Mouse (Mus musculus) erythroblast, adult 5-6 weeks (primary cell): ENCODE data around the gene Sinhcaf. TPM values are rescaled to one million over a fixed set of nuclear protein-coding genes. Genes with fewer than 3 reads are reported as not detected.
A peak's percentile ranks its signal among the peaks of the same experiment; 100 is the strongest.
"Not testable (repeated sequence)": the region's sequence is repeated elsewhere in the genome, so short reads cannot be mapped to it uniquely, and the experiment has no call there.

Experiments
- ATAC-seq: replicated peaks from 2 replicates; pipeline ENCODE4 v1.8.0; 2016; ENCODE audit warnings: moderate number of reproducible peaks, mild to moderate bottlenecking, moderate TSS enrichment, inconsistent platforms; ENCODE audit not compliant: poor library complexity, low FRiP score, severe bottlenecking
- total RNA-seq, 2 experiments: library from RNA; stranded (forward) in 1 of 2; stranded (reverse) in 1 of 2; fragments of 150-400 nt in 1 of 2; fragments of 200-764, 138-1000 nt in 1 of 2; gene quantifications; 2 replicates each; pipeline versions ENCODE4 v1.2.3 to v1.2.4; 2015 to 2017; ENCODE audit warnings: low replicate concordance in 2 of 2

Sinhcaf gene
- total RNA-seq, 2 experiments from 2014 or later = 9.0 TPM

DNA sequence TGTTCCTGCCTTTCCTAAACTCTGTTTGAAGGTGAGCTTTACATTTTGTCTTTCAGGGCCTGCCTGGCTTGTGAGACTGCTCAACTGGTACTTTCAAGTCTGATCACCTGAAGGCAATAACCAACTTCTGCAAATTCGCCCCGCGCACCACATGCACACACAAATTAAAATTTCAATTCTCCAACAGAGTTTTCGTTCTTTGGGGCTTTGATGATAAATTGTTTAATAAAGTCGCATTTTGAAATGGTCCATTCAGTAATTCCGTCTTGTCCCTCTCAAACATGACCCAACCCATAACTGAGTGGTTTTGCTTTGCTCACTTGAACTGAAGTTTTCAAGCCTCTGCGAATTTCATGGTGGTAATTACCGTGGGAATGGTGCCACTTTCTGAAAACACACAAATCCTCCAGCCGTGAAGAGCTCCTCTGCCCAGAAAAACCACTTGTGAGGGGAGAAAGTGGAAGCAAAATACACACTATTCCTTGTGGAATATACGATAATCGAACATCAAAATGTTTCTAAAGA, 676 bp upstream of the Sinhcaf start:
- ATAC-seq = no peak

DNA sequence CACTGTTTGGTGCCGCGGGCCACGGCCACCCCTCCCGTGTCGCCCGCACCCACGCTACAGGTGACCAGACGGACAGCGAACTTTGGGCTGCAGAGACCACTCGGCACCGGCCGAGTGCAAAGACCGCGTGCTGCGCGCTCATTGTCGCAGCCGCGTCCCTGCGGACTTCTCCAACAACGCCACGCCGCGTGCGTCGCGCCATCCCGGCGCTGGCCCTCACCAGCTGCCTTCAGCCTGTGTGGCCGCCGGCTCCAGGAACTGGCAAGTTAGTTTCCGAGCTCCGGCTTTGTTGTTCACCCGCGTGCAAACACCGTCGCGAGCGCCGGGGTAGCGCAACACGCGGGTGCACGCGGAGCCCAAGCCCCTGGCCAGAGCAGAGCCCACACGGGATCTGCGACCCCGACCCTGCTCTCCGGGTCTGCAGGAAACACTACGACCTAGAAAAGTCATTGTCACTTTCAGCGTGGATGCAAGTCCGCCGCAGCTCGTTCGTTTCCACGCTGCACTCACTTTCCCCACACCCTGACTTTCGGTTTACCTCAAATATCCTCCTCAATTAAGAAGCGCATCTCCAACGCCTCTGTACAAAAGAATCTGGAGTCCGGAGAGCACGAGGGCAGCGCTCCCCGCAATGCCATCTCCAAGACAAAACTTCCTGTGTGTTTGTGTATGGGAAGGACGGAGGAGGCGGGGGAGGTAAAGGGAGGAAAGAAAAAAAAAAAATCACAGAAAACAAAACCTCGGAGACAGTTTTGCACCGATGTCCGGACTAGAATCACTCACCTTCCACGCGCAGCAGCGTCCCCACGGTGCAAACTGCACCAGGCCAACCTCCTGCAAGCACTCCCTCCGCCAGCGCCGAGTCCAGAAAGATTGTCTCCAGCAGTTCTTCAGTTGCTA, 508 bp downstream of the Sinhcaf start:
- ATAC-seq = peak; percentile 46

DNA sequence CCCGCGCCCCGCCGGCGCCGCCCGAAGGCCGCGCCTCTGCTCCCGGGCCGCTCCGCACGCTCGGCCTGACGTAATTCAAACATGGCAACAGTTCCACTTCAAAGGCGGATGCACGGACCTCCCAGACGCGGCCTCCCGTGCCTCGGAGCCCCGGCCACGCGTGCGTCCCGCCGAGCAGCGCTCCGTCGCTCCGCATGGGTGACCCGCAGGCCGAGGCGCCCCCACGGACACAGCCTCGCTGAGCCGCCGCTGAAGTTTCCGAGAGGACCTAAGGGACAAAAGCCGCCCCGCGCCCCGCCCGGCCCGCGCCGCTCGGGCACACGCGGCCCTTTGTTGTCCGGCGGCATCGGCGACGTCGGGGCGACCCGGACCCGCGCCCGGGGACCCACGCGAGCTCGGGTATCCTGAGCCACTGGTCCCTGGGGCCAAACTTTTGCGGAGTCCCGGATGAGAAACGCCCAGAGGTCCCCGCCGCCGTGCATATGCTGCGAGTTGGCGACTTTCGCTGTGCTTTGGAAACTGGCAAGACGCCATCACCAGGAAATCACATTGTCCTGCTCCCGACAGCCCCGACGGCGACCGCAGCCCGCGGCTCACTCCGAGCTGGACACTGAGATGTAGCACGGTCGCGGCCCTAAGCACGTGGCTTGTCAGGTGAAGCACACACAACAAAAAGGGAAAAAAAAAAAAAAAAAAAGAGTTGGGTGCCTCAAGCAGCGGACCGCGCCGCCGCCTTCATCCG, 1.3 kb downstream of the Sinhcaf start:
- peak; percentile 44 for ATAC-seq

DNA sequence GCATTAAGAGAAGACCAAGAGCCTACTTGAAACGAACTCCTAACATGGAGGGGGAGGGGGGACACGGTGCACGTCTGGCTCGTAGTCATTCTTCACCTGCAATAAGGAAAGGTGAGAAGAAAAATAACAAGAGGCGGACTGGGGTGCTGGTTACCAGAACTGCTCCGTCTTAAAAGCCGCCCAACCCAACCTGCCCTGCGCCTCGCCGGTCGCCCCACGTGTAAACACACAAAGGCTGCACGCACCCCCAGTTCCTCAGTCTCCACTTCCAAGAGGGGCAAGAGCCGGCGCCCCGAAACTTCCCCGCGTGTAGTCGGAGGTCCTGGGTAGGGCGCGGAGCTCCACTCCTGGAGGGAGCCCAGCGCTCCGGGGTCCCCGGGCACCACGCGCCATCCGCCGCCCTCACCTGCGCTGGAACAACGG, 1.9 kb downstream of the Sinhcaf start:
- no peak for ATAC-seq

DNA sequence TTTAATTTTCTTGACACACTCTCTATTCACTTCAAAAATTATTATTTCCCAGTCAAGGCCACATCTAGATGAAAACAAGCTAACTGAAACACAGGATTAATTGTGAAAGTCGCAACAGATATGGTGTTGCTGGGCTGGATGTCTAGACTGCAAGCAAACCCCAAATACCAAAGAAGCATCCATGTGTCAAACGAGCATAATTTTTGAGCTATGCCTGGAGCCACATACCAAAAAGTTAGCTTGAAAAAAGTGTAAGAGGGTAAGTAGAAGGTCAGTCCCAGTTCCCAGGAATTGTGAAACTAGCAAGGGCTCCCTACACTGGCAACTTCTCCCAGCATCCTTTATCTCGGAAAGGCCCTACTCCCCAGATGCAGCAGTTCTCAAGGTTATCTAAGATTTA, 2.6 kb downstream of the Sinhcaf start:
- no peak for ATAC-seq

DNA sequence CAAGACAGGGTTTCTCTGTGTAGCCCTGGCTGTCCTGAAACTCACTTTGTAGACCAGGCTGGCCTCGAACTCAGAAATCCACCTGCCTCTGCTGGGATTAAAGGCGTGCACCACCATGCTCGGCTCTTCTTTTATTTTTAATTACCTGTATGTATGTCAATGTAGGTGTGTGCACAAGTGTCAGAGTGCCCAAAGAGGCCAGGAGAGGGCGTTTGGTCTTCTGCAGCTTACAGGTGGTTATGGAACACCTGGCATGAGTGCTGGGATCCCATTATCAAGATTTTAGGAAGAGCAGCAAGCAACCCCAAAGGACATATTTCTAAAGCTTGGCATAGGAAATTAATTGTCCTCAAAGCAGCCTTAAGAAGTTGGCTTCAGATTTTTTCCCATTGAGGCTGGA, 3.9 kb downstream of the Sinhcaf start:
- ATAC-seq = no peak

DNA sequence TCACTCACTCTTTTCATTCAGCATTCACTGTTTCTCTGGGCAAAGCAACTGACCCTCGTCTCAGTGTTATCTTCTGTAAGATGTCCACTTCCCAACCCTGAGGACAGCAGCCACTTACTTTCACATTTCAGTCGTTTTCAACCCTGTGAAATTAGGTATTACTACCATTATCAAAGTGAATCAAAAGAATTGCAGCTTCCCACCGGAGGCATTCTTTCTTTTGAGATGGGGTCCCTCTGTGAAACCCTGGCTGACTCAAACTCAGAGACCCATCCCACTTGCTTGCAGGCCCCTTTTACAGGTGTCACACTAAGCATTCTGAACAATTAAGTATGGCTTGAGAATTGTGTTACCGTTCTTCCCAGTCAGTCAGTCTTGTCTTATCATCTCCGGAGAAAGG, 4.4 kb downstream of the Sinhcaf start:
- ATAC-seq = no peak

DNA sequence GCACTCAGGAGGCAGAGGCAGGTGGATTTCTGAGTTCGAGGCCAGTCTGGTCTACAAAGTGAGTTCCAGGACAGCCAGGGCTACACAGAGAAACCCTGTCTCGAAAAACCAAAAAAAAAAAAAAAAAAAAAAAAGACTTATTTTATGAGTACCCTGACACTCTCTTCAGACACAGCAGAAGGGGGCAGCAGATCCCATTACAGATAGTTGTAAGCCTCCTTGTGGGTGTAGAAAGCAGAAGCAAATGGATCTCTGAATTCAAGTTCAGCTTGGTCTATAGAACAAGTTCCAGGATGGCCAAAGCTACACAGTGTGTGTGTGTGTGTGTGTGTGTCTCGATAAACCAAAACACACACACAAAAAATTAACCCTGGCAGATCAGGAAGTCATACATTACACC, 5.9 kb downstream of the Sinhcaf start:
- ATAC-seq = not testable (repeated sequence)

DNA sequence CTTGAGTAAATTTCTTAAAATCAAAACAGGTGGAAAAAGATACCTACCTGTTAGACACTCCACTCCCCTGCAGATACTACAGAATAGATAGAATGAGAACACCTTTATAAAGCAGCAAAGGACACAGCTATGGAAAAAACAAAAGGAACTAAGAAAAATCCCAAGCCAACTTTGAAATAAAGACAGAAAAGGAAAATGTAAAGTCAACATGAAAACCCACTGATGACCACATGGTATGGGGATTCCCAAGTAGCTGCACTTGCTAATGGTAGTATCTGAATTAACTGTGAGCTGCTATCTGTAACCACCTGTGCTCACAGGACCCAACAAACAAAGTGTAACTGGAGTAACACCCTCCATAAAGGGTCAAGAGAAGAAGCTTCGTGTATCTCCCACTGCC, 8.6 kb downstream of the Sinhcaf start:
- ATAC-seq = no peak

DNA sequence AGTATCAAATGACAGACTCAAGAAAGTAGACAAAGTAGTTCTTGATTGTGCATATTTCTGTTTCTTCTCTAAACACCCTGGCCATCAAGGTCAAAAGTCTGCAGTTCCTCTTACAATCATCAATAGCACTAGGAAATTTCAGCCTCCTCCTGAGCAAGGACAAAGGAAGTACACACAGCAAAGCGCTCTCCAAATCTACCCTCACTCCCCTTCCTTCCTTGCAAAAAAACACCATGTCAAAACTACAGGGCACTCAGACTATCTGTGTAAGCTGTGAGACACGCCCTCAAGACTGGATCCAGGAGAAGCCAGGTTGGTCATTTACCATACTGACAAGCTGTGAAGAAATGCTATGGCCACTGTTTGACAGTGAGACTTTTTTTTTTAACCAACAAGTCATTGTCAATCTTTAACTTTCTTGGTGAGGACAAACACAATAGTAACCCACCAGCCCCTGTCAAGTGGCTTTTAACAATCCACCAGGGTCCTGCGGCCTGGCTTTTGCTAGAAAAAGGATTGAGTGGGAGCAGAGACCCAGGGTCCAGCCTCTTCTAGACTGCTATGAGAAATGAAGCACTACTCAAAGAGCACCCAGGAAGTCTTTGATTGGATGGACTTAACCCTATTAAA, 11.2 kb downstream of the Sinhcaf start:
- ATAC-seq = no peak

DNA sequence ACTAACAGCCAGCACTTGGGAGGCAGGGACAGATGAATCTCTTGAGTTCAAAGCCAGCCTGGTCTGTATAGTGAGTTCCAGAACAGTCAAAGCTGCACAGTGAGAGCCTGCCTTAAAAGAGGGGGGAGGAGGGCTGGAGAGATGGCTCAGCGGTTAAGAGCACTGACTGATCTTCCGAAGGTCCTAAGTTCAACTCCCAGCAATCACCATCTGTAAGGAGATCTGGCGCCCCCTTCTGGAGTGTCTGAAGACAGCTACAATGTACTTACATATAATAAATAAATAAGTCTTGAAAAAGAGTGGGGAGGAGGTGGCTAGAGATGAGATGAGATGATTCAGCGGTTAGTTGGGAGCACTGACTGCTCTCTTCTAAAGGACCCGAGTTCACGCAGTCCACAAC, 15.0 kb downstream of the Sinhcaf start:
- ATAC-seq = no peak

DNA sequence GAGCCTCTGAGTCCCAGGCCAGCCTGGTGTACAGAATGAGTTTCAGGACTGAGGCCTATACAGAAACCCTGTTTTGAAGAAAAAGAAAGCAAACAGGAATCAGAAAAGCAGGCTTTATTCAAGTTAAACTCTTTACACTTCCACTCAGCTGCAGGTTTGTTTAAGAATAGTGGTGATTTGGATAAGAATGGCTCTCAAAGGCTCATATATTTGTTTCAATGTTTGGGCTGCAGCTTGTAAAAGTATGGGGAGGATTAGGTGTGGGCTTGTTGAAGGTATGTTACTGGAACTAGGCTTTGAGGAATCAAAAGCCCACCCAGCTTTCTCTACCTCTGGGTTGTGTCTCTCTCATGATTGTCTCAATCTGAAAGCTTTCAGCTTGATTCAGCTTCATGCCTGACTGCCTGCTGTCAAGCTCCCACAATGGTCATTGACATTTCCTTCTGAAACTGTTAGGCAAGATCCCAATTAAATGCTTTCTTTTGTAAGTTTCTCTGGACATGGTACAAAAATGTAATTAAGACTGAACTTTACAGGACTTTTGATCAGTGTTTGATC, 27.3 kb downstream of the Sinhcaf start:
- ATAC-seq = no peak

DNA sequence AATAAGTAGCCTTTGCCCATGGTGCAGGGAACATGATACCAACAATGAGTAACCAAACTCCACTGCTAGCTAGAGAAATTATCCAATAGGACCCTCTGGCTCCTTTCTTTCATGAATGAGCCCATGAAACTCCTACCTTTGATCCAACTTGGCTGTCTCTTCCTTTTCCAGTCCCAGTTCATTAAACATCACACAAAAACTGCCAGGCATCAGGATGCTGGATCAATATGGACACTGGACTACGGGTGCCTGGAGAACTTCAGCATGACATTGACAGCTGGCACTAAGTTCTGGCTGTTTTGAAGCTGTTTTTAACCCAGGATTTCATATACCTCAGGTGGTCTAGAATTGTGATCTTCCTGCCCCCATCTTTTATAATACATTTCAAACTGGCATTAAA, 28.6 kb downstream of the Sinhcaf start:
- ATAC-seq = no peak

DNA sequence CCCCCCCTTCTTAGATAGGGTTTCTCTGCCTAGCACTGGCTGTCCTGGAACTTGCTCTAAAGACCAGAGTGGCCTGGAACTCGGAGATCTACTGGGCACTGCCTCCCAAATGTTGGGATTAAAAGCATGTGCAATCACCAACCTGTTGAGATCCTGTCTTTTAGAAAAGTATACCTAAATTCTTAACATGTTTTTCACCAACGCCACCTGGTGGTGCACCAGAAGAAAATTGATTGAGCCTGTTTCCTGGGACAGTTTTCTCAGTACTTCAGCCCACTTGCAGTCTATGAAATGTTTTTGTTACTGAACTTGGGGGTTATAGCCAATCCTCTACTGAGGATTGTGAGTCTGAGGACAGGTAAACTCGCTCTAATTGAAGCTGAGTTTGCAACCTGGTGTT, 29.4 kb downstream of the Sinhcaf start:
- no peak for ATAC-seq

DNA sequence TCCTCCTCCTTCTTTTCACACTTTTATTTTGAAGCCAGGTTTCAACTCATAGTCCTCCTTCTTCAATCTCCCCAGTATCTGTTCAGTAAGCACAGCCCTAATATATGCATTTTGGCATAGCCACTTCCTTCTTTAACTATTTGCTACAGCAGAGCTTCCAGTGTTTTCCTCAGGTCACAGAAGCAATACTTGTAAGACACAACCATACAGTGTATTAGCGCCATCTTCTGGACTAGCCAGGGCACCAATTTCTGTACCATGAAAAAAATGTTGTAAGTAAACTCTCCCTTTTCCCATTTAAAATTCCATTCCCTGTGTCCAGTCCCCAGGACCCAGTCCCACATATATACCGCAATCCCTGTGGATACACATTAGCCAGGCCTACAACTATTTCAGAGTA, 32.3 kb downstream of the Sinhcaf start:
- no peak for ATAC-seq

DNA sequence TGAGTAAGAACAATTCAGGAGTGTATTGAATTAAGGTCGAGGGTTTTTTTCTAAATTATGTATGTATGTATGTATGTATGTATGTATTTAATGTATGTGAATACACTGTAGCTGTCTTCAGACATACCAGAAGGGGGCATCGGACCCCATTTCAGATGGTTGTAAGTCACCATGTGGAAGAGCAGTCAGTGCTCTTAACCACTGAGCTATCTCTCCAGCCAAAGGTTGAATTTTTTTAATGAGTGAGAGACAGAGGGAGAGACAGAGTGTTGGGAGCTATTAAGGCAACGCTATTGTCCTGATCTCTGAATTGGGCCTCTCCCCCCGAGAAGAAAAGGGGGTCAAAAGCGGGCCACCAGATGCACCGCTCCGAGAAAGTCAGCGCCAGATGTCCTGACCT, 34.4 kb downstream of the Sinhcaf start:
- not testable (repeated sequence) for ATAC-seq

DNA sequence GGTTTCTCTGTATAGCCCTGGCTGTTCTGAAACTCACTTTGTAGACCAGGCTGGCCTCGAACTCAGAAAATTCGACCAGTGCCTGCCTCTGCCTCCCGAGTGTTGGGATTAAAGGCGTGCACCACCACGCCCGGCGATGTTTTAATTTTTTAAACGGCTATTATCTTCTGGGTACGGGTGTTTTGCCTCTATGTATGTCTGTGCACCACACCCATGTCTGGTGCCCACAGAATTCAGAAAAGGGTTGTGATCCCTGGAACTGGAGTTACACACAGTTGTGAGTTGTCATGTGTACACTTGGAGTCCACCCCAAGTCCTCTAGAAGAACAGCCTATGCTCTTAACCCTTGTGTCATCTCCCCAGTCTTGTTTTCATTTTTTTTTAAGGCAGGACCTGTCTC, 39.3 kb downstream of the Sinhcaf start:
- ATAC-seq = no peak

DNA sequence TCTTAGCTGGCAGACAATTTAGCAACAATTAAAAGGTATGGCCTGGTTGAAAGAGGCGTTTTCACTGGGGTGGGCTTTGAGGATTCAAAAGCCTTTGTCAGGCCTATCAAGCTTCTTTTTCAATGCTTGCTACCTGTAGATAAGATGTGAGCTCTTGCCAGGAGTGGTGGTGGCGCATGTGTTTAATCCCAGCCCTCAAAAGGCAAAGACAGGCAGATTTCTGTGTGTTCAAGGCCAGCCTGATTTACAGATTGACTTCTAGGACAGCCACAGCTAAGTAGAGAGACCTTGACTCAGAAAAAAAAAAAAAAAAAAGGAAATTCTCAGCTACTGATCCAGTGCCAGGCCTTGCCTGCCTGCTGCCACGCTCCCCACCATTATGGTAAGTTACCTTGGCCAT, 43.5 kb downstream of the Sinhcaf start:
- no peak for ATAC-seq

DNA sequence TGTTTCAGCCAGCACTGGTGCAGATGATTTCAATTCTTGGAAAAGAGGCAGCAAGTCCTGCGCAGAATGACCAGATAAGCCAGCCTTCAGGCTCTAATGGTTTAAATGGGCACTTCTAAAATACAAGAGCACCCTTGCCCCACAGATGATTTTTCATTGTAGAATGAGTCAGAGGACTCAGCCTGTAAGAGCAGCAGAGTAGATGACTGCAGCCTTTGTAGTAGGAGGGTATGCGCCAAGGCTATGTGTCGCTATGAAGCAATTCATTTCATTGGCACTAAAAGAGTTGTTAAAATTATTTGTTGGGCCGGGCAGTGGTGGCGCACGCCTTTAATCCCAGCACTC, 49.8 kb downstream of the Sinhcaf start:
- ATAC-seq = peak; percentile 6; the same call in 1 of the 2 replicates

DNA sequence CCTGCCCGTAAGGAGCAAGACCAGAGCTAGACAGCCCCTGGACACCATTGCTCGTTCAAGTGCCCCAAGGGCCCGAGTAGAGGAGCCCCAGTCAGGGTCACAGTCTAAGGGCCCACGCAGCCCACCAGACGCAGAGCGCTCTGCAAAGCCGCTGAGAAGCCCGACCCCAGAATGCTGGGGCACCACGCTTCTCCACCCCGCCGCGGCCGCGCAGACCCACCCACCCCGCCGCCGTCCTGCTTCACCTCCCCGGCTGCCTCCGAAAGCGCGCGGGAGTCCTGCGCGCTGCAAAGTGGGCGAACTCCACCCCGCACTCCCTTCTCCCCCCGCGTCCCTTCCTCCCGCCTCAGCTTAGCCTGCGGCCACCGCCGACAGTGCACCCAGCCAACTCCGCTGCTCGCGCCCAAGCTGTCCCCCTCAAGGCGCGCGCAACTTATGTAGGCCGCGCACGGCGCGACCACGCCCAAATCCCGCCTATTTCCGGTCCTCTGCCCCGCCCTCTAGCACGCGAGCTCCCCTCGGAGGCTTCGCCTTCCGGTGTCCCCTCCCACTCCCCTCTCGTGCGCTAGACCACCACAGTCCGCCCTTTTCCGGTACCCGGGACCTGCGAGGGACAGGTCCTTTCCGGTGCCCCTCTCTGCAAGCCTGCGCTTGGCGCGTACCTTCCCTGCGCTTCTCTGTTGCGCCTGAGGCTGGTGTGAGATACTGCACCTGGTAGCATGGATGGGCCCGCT, 50.3 kb downstream of the Sinhcaf start, which contains the start of gene Caprin2:
Caprin2 (minus strand) TSS at position 465 of the 734 bp plus-strand sequence.
- ATAC-seq = peak; percentile 94
